Mouse (Mus musculus): ENCODE measurements around the gene Myod1.

GRCm38 (mm10) chr7:46410727-46411126 is 34.5 kb downstream of the Myod1 start:
- TF ChIP-seq CTCF (IDR thresholded peaks at IDR 0.05) (no peak), EP300 (IDR thresholded peaks at IDR 0.05) (no peak)
